Mouse (Mus musculus) cortical plate, adult 2 months (tissue): Measurements from ENCODE around the gene Ccdc114. TPM values are rescaled to one million over a fixed set of nuclear protein-coding genes. Genes with fewer than 3 reads are reported as not detected.

Experiments used
- H3K27ac ChIP-seq: fragments of 200-500 bp; 2 replicates; pipeline ENCODE4 v1.5.1; 2012; ENCODE audit warnings: low read length, control low read depth, inconsistent platforms; ENCODE audit not compliant: insufficient read depth
- H3K4me1 ChIP-seq: fragments of 200-500 bp; 2 replicates; pipeline ENCODE4 v1.6.1; 2011; ENCODE audit warnings: low read length; ENCODE audit not compliant: control insufficient read depth, insufficient read depth
- H3K4me3 ChIP-seq: fragments of 200-500 bp; 2 replicates; pipeline ENCODE4 v1.5.1; 2011; ENCODE audit warnings: mild to moderate bottlenecking, low read length, control low read depth; ENCODE audit not compliant: insufficient read depth
- CTCF ChIP-seq: fragments of 200-500 bp; IDR thresholded peaks from 2 replicates; pipeline ENCODE4 v1.5.1; 2011; ENCODE audit warnings: mild to moderate bottlenecking, control low read depth, low read length; ENCODE audit not compliant: insufficient read depth; ENCODE audit errors: extremely low read depth
- POLR2A ChIP-seq: fragments of 200-500 bp; IDR thresholded peaks from 2 replicates; pipeline ENCODE4 v1.6.1; 2011; ENCODE audit warnings: mild to moderate bottlenecking, low read length, control low read depth; ENCODE audit not compliant: insufficient read depth; ENCODE audit errors: extremely low read depth
- polyA plus RNA-seq: library from polyadenylated mRNA; depleted of rRNA; stranded (reverse); fragments of >200 nt; gene quantifications from 2 replicates; pipeline ENCODE4 v1.2.3, GENCODE M21; 2012; rRNA removed

The Ccdc114 gene
- polyA plus RNA-seq, 1 experiment: 3.9 TPM

DNA sequence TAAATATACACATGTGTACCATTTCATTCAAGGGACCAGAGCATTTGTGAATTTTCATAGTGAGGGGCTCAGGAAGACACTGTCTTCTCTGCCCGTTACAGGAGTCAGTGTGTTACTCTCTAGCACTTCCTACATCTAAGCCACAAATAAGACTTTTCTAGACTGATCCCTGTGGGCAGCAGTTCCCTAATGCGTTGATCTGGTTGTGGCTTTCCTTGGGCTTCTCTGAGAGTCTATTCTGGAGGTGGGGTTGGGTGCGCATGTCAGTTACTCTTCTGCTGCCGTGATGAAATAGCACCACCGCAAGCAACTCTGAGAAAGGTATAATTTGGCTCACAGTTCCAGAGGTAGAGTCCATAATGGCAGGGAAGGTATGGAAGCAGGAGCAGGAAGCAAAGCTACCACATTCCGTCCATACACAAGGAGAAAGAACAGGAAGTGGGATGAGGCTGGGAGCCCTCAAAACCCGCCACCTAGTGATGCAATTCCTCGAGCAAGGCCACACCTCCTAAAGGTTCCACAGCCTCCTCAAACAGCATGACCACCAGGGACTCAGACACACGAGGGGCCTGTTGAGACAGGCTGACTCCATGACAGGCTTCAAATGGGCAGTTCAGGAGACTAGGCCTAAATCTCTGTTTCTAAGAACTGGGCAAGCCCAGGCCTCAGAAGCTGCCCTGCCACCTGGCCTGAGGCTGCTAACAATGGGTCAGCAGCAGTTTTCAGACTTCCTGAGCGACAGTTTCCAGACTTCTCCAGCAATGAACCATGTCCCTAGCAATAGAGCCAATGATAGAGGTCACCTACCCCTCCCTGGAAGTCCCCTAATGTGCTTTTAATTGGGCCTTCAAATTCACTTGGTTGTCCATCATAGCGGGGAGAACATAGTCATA lies 48.2 kb downstream of the Ccdc114 start:
- no peak for TF ChIP-seq POLR2A
- Histone ChIP-seq H3K27ac (no peak overlapping the region), H3K4me1 (peaks cover 3% of the 10 kb centered on the region), H3K4me3 (no peak overlapping the region)

DNA sequence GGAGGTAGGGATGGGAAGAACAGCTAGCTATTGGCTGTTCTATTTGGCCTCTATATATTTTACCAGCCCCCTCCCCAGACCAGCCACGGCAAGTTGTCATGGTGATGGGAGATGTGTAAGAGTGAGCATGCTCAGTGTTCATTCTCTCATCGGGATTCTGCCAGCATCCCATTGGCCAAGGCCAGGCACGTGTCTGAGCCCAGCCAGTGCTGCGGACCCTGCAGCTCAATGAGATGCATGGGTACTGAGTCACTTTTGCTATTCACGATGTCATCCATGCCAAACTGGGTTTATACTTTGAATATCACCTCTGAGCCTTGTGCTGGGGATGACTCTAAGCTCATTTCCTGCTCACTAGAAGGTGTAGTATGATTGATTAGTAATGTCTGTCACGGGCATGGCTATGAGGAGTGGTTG lies 49.4 kb downstream of the Ccdc114 start:
- TF ChIP-seq POLR2A: no peak
- no peak for TF ChIP-seq CTCF
- Histone ChIP-seq H3K27ac (no peak overlapping the region), H3K4me3 (no peak overlapping the region), H3K4me1 (peaks cover 2% of the 10 kb centered on the region)

DNA sequence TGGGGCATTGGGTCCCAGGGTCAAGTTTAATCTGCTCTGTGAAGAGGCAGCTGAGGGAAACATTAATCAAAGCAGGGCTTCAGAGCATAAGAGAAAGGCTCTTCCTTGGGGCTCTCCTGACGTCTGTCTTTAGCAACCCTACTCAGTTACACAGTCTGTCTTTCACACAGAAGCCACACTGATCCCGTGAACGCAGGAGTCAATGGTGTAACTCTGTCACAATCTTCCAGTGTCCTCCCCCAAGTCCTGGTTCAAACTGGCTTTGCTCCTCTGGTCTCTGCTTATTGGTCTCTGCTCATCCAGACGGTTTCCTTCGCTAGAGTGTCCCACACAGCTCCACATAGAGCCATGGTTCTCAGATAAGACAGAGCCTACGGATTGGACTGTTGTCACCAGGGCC lies 50.2 kb downstream of the Ccdc114 start:
- H3K27ac ChIP-seq: no peak overlapping the region
- TF ChIP-seq POLR2A: no peak
- no peak for TF ChIP-seq CTCF

DNA sequence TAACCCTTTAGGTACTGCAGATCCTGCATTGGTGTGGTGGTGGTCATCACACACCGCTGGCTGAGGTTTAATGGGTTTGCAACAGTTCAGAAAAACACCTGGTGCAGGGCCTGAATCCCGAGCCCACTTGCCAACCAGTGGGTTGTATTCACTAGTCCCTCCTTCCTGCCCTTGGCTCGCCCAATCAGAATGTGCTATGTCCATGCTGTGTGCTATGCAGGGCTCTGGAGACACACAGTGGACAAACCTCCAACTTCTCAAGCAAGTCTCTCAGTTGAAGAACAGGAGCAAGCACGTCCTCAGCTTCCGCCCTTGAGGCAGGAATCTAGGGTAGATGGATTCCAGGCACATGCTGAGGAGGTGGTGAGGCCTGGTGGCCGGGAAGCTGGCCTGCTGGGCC lies 50.6 kb downstream of the Ccdc114 start:
- Histone ChIP-seq H3K4me1 (no peaks in the 10 kb centered on the region), H3K27ac (no peak overlapping the region)
- TF ChIP-seq CTCF: no peak
- TF ChIP-seq POLR2A: no peak

More for the DNA sequence above, 50.2 kb downstream of the Ccdc114 start:
- Histone ChIP-seq H3K4me3 (no peak overlapping the region), H3K4me1 (no peaks in the 10 kb centered on the region; the same call in 1 of the 2 replicates)

DNA sequence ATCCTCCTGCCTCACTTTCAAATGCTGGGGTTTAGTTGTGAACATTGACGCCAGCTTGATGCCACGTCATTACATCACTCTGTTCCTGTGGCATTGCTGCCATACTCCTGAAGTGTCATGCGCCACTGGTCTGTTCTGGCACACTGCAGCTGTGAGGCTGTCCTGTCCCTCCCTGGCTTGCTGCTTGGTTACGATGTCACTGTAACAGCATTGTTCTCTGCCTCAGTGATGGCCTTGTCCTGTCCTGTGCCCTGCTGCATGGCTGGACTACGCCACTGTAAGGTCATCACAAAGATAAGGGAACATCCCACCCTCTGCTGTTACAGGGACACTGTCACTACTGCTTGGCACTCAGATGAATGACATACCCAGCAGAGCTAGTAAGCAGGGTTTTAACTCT lies 57.7 kb downstream of the Ccdc114 start:
- no peak for TF ChIP-seq CTCF
- no peak for TF ChIP-seq POLR2A
- no peak overlapping the region for H3K4me3 ChIP-seq
- no peaks in the 10 kb centered on the region for H3K4me1 ChIP-seq
- H3K27ac ChIP-seq: no peak overlapping the region

More for the DNA sequence above, 50.6 kb downstream of the Ccdc114 start:
- no peak overlapping the region for H3K4me3 ChIP-seq

DNA sequence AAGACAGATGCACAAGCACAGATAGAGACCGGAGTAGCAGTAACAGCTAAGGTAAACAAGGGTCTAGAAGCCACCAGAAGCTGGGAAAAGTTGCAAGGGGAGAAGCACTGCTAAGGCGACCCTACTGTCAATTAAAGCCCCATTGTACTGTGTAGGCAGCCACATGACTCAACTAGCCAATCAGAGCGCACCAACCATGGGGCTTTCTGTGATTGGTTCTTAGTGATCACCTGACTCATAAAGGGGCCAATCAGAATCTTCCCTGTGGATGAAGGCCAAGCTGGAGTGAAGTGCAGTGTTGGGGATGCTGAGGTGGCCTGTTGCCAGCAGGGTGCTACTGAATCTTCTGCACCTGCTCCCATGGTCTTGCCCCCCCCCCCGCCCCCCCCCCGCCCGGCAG lies 63.0 kb downstream of the Ccdc114 start:
- Histone ChIP-seq H3K4me3 (no peak overlapping the region), H3K4me1 (no peaks in the 10 kb centered on the region), H3K27ac (no peak overlapping the region)
- no peak for TF ChIP-seq CTCF
- TF ChIP-seq POLR2A: no peak

DNA sequence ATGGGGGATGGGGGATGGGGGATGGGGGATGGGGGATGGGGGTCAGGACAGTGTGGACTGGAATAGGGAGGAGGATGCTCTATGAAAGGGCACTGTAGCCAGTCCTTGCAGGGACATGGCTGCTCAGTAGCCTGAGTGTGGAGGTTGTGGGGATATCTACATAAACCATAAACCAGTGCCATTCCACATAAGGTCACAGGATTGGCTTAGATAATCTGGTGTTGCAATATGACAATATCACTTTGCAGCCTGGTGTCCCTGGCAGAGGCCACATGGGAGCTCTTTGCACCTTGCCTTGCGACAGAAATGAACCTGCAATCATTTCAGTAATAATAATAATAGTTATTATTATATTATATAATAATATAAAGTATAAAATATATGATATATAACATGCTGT lies 64.5 kb downstream of the Ccdc114 start:
- Histone ChIP-seq H3K4me3 (no peak overlapping the region), H3K4me1 (no peaks in the 10 kb centered on the region), H3K27ac (no peak overlapping the region)
- TF ChIP-seq CTCF: no peak
- TF ChIP-seq POLR2A: no peak

DNA sequence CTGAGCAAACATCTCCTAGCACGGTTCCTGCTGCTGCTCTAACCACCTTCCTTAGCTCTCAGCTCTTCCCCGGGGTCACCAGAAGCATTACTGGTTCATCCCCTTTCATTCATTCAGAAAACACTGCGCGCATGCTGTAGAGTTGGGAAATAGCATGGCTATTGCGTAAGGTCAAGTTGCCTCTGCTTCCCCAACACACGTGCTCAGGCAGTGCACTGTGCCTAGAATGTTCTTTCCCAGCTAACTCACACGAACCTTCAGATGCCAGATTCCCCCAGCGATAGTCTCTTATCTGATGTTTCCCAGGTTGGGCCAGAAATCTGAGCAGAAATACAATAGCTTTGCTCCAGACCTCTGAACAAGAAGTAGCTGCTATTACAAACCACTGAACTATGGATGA lies 68.6 kb downstream of the Ccdc114 start:
- no peaks in the 10 kb centered on the region for H3K4me1 ChIP-seq
- no peak overlapping the region for H3K27ac ChIP-seq
- TF ChIP-seq CTCF (no peak), POLR2A (no peak)

More for the DNA sequence above, 68.6 kb downstream of the Ccdc114 start:
- no peak overlapping the region for H3K4me3 ChIP-seq

Other genes starting within 250 kb of the Ccdc114 start
- gene Ntn5, start 240.1 kb upstream of the Ccdc114 start, polyA plus RNA-seq: 20.9 and 26.3 TPM in 2 replicates
- gene Sec1, start 229.7 kb upstream of the Ccdc114 start, polyA plus RNA-seq: 6.6 and 8.0 TPM in 2 replicates
- gene Car11, start 224.2 kb upstream of the Ccdc114 start, polyA plus RNA-seq: 351 and 377 TPM in 2 replicates
- 251 and 257 TPM in 2 replicates for gene Dbp, start 219.0 kb upstream of the Ccdc114 start, polyA plus RNA-seq
- 255 and 261 TPM in 2 replicates for gene Rpl18, start 208.6 kb upstream of the Ccdc114 start, polyA plus RNA-seq
- 22.5 and 23.5 TPM in 2 replicates for gene Sphk2, start 206.1 kb upstream of the Ccdc114 start, polyA plus RNA-seq
- 0.19 and 0.21 TPM in 2 replicates for gene Fam83e, start 202.9 kb upstream of the Ccdc114 start, polyA plus RNA-seq
- gene Spaca4, start 198.3 kb upstream of the Ccdc114 start, polyA plus RNA-seq: not detected in 2 replicates
- gene Lmtk3, start 140.3 kb upstream of the Ccdc114 start, polyA plus RNA-seq: 191 and 227 TPM in 2 replicates
- gene Sult2b1, start 139.4 kb upstream of the Ccdc114 start, polyA plus RNA-seq: 26.6 and 29.3 TPM in 2 replicates
- 161 and 162 TPM in 2 replicates for gene Cyth2, start 109.5 kb upstream of the Ccdc114 start, polyA plus RNA-seq
- gene Kcnj14, start 99.3 kb upstream of the Ccdc114 start, polyA plus RNA-seq: 1.8 and 2.6 TPM in 2 replicates
- gene Grwd1, start 93.1 kb upstream of the Ccdc114 start, polyA plus RNA-seq: 15.7 and 17.5 TPM in 2 replicates
- gene Kdelr1, start 51.3 kb upstream of the Ccdc114 start, polyA plus RNA-seq: 106 and 107 TPM in 2 replicates
- 9.0 and 10.0 TPM in 2 replicates for gene Grin2d, start 45.7 kb upstream of the Ccdc114 start, polyA plus RNA-seq
- 0.31 TPM in 1 of 2 replicates, not detected in the other for gene Syngr4, start 27.4 kb upstream of the Ccdc114 start, polyA plus RNA-seq
- 32.5 and 35.0 TPM in 2 replicates for gene Tmem143, start 27.1 kb upstream of the Ccdc114 start, polyA plus RNA-seq
- gene Emp3, start 2.7 kb upstream of the Ccdc114 start, polyA plus RNA-seq: 8.9 and 10.4 TPM in 2 replicates
- 2.3 and 3.1 TPM in 2 replicates for gene Abcc6, start 106.2 kb downstream of the Ccdc114 start, polyA plus RNA-seq
- 70.3 and 71.5 TPM in 2 replicates for gene Nomo1, start 109.6 kb downstream of the Ccdc114 start, polyA plus RNA-seq
- gene Kcnj11, start 176.7 kb downstream of the Ccdc114 start, polyA plus RNA-seq: 44.6 and 51.0 TPM in 2 replicates